Mouse (Mus musculus): ENCODE results near the gene Olfr1094. TPM values are rescaled to one million over a fixed set of nuclear protein-coding genes. Genes with fewer than 3 reads are reported as not detected.

The Olfr1094 gene
- total RNA-seq (2021) = not detected
- long read RNA-seq, experiment 1 = 0 reads
- long read RNA-seq, experiment 2 = 0 reads

GRCm38 (mm10) chr2:86824363-86824762 is at the start of gene Olfr1094:
Gene Olfr1094, plus strand, starts transcription at chr2:86824663.
- no peak for DNase-seq (ENCODE audit: low spot score in 2 of 2)

- DNase-seq (ENCODE audit: low spot score in 2 of 2) = no peak
Measured at GRCm38 (mm10) chr2:86782179-86782578, 42.3 kb upstream of the Olfr1094 start, which contains the start of gene Olfr1093. Gene Olfr1093, plus strand, starts transcription at chr2:86782479.

GRCm38 (mm10) chr2:86809918-86810317 is 14.5 kb upstream of the Olfr1094 start, which contains the start of gene Olfr141:
Gene Olfr141, minus strand, starts transcription at chr2:86810018.
- no peak for DNase-seq (ENCODE audit: low spot score in 2 of 2)

- DNase-seq (ENCODE audit: low spot score in 2 of 2) = no peak
Measured at GRCm38 (mm10) chr2:86851596-86851995, 27.1 kb downstream of the Olfr1094 start, which contains the start of gene Olfr1095. Gene Olfr1095, minus strand, starts transcription at chr2:86851696.

GRCm38 (mm10) chr2:86874702-86875101 is 50.2 kb downstream of the Olfr1094 start, which contains the start of gene Gm13723:
Gene Gm13723, minus strand, starts transcription at chr2:86874802.
- DNase-seq (ENCODE audit: low spot score in 2 of 2) = no peak

Other genes starting within 250 kb of the Olfr1094 start
- not detected for gene Olfr1082, start 225.7 kb upstream of the Olfr1094 start, total RNA-seq (2021)
- gene Olfr1084, start 184.9 kb upstream of the Olfr1094 start, total RNA-seq (2021) = not detected
- not detected for gene Olfr1085, start 162.6 kb upstream of the Olfr1094 start, total RNA-seq (2021)
- gene Olfr1086, start 144.6 kb upstream of the Olfr1094 start, total RNA-seq (2021) = not detected
- not detected for gene Olfr1087, start 126.3 kb upstream of the Olfr1094 start, total RNA-seq (2021)
- gene Olfr1089, start 91.0 kb upstream of the Olfr1094 start, total RNA-seq (2021) = not detected
- gene Olfr1090, start 65.7 kb upstream of the Olfr1094 start, total RNA-seq (2021) = not detected
- not detected for gene Olfr1093, start 42.2 kb upstream of the Olfr1094 start, total RNA-seq (2021)
- gene Olfr141, start 14.6 kb upstream of the Olfr1094 start, total RNA-seq (2021) = not detected
- gene Olfr1095, start 27.0 kb downstream of the Olfr1094 start, total RNA-seq (2021) = not detected
- gene Gm13723, start 50.1 kb downstream of the Olfr1094 start, total RNA-seq (2021) = not detected
- gene Olfr1097, start 67.6 kb downstream of the Olfr1094 start, total RNA-seq (2021) = not detected
- gene Olfr1098, start 99.9 kb downstream of the Olfr1094 start, total RNA-seq (2021) = not detected
- not detected for gene Olfr1099, start 136.0 kb downstream of the Olfr1094 start, total RNA-seq (2021)
- gene Olfr1100, start 155.3 kb downstream of the Olfr1094 start, total RNA-seq (2021) = not detected
- gene Olfr1101, start 166.6 kb downstream of the Olfr1094 start, total RNA-seq (2021) = not detected
- gene Olfr1102, start 173.7 kb downstream of the Olfr1094 start, total RNA-seq (2021) = not detected
- not detected for gene Olfr1104, start 202.4 kb downstream of the Olfr1094 start, total RNA-seq (2021)
- not detected for gene Olfr1105, start 211.9 kb downstream of the Olfr1094 start, total RNA-seq (2021)
- not detected for gene Olfr1106, start 227.6 kb downstream of the Olfr1094 start, total RNA-seq (2021)

Data from adrenal gland, postnatal 4 days (tissue).